Mouse (Mus musculus) stomach, embryonic 14.5 days (tissue): ENCODE data around the gene Snx20. TPM values are rescaled to one million over a fixed set of nuclear protein-coding genes. Genes with fewer than 3 reads are reported as not detected.

ENCODE experiments used
- ATAC-seq: fragments of 200-750 bp; cut with Nextera tagmentation; 2 replicates; pipeline ENCODE4 v1.8.0; 2017; ENCODE audit warnings: low read depth, moderate TSS enrichment; ENCODE audit not compliant: insufficient number of reproducible peaks, insufficient read depth, low FRiP score
- H3K27ac ChIP-seq: fragments of 300-500 bp; sonication (generic); 2 replicates; pipeline ENCODE4 v1.5.1; 2014; ENCODE audit warnings: mild to moderate bottlenecking, low read length, moderate library complexity, mixed read lengths
- H3K27me3 ChIP-seq: fragments of 300-500 bp; sonication (generic); 2 replicates; pipeline ENCODE4 v1.6.1; 2014; ENCODE audit warnings: low read length, control low read depth, mixed read lengths; ENCODE audit not compliant: control insufficient read depth, insufficient read depth
- H3K36me3 ChIP-seq: fragments of 300-500 bp; sonication (generic); 2 replicates; pipeline ENCODE4 v1.6.1; 2014; ENCODE audit warnings: mild to moderate bottlenecking, control low read depth, low read length, moderate library complexity, mixed read lengths; ENCODE audit not compliant: control insufficient read depth, insufficient read depth
- H3K4me1 ChIP-seq: fragments of 300-500 bp; sonication (generic); 2 replicates; pipeline ENCODE4 v1.6.1; 2014; ENCODE audit warnings: low read length, control low read depth, mixed read lengths; ENCODE audit not compliant: control insufficient read depth, insufficient read depth
- H3K4me2 ChIP-seq: fragments of 300-500 bp; sonication (generic); replicated peaks from 2 replicates; pipeline ENCODE4 v1.6.1; 2014; ENCODE audit warnings: low read depth, low read length, control low read depth
- H3K4me3 ChIP-seq: fragments of 300-500 bp; sonication (generic); 2 replicates; pipeline ENCODE4 v1.5.1; 2014; ENCODE audit warnings: low read depth, low read length, control low read depth
- H3K9ac ChIP-seq: fragments of 300-500 bp; sonication (generic); replicated peaks from 2 replicates; pipeline ENCODE4 v1.6.1; 2014; ENCODE audit warnings: low read depth, mild to moderate bottlenecking, control low read depth, low read length, moderate library complexity, mixed read lengths
- H3K9me3 ChIP-seq: fragments of 300-500 bp; sonication (generic); 2 replicates; pipeline ENCODE4 v1.6.1; 2016; ENCODE audit warnings: low read depth, low read length, control low read depth; ENCODE audit not compliant: control insufficient read depth
- WGBS: fragments of 180-500 bp; shearing (Covaris S2); extraction: QIAGEN DNeasy Blood & Tissue Kit; methylation state at CpG from one replicate; pipeline ENCODE4 v1.1.7; 2014; 5-methylcytosine and 5-hydroxymethylcytosine counted together
- polyA plus RNA-seq: library from polyadenylated mRNA; unstranded; fragments of >200 nt; fragmentation: Nextera tagmentation; extraction: Ambion mirVana; gene quantifications from 2 replicates; pipeline ENCODE4 v1.2.1, GENCODE M21; 2014

The Snx20 gene
- polyA plus RNA-seq, 1 experiment from 2014 or later = 1.2 TPM

GRCm38 (mm10) chr8:88621408-88621807 lies 14.5 kb downstream of the Snx20 start:
- Histone ChIP-seq H3K4me2 (no peak overlapping the region), H3K4me1 (no peaks in the 10 kb centered on the region), H3K27ac (no peak overlapping the region), H3K27me3 (0 out of 2 replicates have a peak, but pooled peaks cover 3% of the 10 kb centered on the region), H3K4me3 (no peak overlapping the region), H3K9me3 (no peaks in the 10 kb centered on the region; the same call in 1 of the 2 replicates), H3K36me3 (no peaks in the 10 kb centered on the region), H3K9ac (no peak overlapping the region)
- ATAC-seq = no peak; the same call in 1 of the 2 replicates
- 1% methylated on average over 8 of the region's 8 CpGs for WGBS

GRCm38 (mm10) chr8:88620931-88621330 lies 15.0 kb downstream of the Snx20 start:
- Histone ChIP-seq H3K4me3 (no peak overlapping the region), H3K9ac (no peak overlapping the region), H3K27ac (no peak overlapping the region), H3K4me2 (no peak overlapping the region), H3K36me3 (no peaks in the 10 kb centered on the region), H3K9me3 (no peaks in the 10 kb centered on the region; the same call in 1 of the 2 replicates), H3K4me1 (no peaks in the 10 kb centered on the region), H3K27me3 (no peaks in the 10 kb centered on the region)
- WGBS = 56% methylated on average over 5 of the region's 5 CpGs
- no peak for ATAC-seq

- Histone ChIP-seq H3K36me3 (no peaks in the 10 kb centered on the region), H3K4me3 (no peak overlapping the region), H3K4me2 (no peak overlapping the region), H3K9ac (no peak overlapping the region), H3K4me1 (no peaks in the 10 kb centered on the region), H3K27me3 (no peaks in the 10 kb centered on the region), H3K27ac (no peak overlapping the region), H3K9me3 (no peaks in the 10 kb centered on the region; the same call in 1 of the 2 replicates)
- ATAC-seq = no peak
- WGBS = 72% methylated on average over 3 of the region's 3 CpGs
These were observed 16.4 kb downstream of the Snx20 start for GRCm38 (mm10) chr8:88619513-88619912.

- no peaks in the 10 kb centered on the region for H3K4me1 ChIP-seq
- no peak overlapping the region for H3K9ac ChIP-seq
- no peaks in the 10 kb centered on the region for H3K27me3 ChIP-seq
- no peaks in the 10 kb centered on the region for H3K36me3 ChIP-seq
- no peaks in the 10 kb centered on the region; the same call in 1 of the 2 replicates for H3K9me3 ChIP-seq
- H3K4me2 ChIP-seq = no peak overlapping the region
- ATAC-seq = no peak
- 50% methylated on average over 5 of the region's 5 CpGs for WGBS
- H3K27ac ChIP-seq = no peak overlapping the region
- no peak overlapping the region for H3K4me3 ChIP-seq
These were observed 17.3 kb downstream of the Snx20 start for GRCm38 (mm10) chr8:88618612-88619011.

DNA sequence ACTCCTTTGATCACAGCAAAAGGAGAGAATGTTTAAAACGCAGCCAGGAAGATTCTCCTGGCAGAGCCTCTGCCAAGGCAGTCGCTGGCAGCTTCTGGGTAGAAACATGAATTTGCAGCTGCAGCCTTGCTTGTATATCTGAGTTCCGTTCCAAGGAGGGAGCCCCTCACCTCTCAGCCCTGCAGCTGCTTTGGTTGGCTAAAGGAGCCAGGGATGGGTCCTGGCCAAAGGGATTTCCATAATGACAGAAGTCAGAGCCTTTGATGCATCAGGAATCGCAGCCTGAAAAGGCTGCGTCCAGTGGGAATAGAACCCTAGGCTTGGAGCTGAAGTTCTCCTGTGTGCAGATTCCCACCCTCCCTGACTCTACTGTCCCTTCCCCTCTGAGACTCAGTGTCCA lies 20.9 kb downstream of the Snx20 start:
- H3K4me3 ChIP-seq = no peak overlapping the region
- no peak overlapping the region for H3K9ac ChIP-seq
- H3K36me3 ChIP-seq = no peaks in the 10 kb centered on the region
- H3K27me3 ChIP-seq = no peaks in the 10 kb centered on the region
- WGBS = 57% methylated on average over 5 of the region's 5 CpGs
- no peaks in the 10 kb centered on the region; the same call in 1 of the 2 replicates for H3K9me3 ChIP-seq
- ATAC-seq = no peak
- no peak overlapping the region for H3K27ac ChIP-seq
- no peaks in the 10 kb centered on the region for H3K4me1 ChIP-seq
- no peak overlapping the region for H3K4me2 ChIP-seq

GRCm38 (mm10) chr8:88610271-88610670 lies 25.7 kb downstream of the Snx20 start:
- Histone ChIP-seq H3K27me3 (no peaks in the 10 kb centered on the region), H3K36me3 (no peaks in the 10 kb centered on the region), H3K9me3 (no peaks in the 10 kb centered on the region), H3K4me3 (no peak overlapping the region), H3K9ac (no peak overlapping the region), H3K4me1 (peaks cover 6% of the 10 kb centered on the region; the same call in 1 of the 2 replicates), H3K4me2 (no peak overlapping the region), H3K27ac (no peak overlapping the region)
- WGBS = 75% methylated on average over 6 of the region's 6 CpGs
- ATAC-seq = no peak

- Histone ChIP-seq H3K27ac (no peak overlapping the region), H3K4me1 (peaks cover 12% of the 10 kb centered on the region; the same call in 1 of the 2 replicates), H3K9me3 (no peaks in the 10 kb centered on the region), H3K4me3 (no peak overlapping the region), H3K4me2 (no peak overlapping the region), H3K9ac (no peak overlapping the region), H3K36me3 (no peaks in the 10 kb centered on the region), H3K27me3 (no peaks in the 10 kb centered on the region)
- ATAC-seq = no peak
- 74% methylated on average over 8 of the region's 8 CpGs for WGBS
These were observed 26.9 kb downstream of the Snx20 start for GRCm38 (mm10) chr8:88609036-88609435.

GRCm38 (mm10) chr8:88605361-88606040 lies 30.4 kb downstream of the Snx20 start:
- H3K4me2 ChIP-seq = no peak overlapping the region
- H3K9me3 ChIP-seq = no peaks in the 10 kb centered on the region
- no peaks in the 10 kb centered on the region for H3K27me3 ChIP-seq
- no peak overlapping the region for H3K4me3 ChIP-seq
- no peaks in the 10 kb centered on the region for H3K36me3 ChIP-seq
- ATAC-seq = no peak
- WGBS = 31% methylated on average over 13 of the region's 13 CpGs
- no peak overlapping the region for H3K9ac ChIP-seq
- peaks cover 12% of the 10 kb centered on the region; the same call in 1 of the 2 replicates for H3K4me1 ChIP-seq
- H3K27ac ChIP-seq = no peak overlapping the region
